Mouse (Mus musculus) thymus, postnatal 10 days (tissue): Measurements from ENCODE around the gene Kbtbd12.

ENCODE experiments used
- DNase-seq, 2 experiments: peaks; one replicate each; pipeline ENCODE4 v3.0.0; 2021; ENCODE audit warnings: low spot score in 2 of 2

Kbtbd12 gene

DNA sequence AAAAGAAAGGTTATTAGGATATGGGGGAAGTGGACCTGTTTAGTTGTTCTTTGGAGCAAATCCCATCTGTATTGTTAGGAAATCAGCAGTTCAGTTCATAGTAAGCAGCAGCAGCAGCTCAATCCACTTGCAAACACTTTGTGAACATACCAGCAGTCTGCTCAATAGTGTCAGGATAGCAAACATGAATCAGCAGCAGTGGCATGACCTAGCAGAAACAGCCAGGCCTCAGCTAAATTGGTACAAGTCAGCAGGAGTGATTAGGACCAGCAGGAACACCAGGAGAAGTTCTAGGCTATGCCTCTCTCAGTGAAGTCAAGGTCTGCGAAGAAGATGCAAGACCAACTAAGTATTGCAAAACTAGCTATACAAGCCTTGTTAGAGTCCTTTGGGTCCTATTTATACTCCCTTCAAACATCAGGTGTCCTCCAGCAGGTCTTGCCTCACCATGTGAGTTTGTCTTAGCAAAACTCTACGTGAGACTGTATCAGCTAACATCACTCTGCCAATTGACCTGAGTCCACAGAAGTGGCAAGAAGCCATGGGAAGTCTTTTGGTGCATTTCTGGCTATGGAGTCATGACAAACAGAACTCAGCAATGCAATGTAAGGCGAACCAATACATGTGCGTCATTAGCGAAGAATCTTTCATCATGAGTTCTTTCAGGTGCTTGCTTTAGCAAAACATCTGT, at the start of gene Kbtbd12:
Gene Kbtbd12 (minus strand): TSS at position 340 of the 691 bp plus-strand sequence.
- DNase-seq = no peak

DNA sequence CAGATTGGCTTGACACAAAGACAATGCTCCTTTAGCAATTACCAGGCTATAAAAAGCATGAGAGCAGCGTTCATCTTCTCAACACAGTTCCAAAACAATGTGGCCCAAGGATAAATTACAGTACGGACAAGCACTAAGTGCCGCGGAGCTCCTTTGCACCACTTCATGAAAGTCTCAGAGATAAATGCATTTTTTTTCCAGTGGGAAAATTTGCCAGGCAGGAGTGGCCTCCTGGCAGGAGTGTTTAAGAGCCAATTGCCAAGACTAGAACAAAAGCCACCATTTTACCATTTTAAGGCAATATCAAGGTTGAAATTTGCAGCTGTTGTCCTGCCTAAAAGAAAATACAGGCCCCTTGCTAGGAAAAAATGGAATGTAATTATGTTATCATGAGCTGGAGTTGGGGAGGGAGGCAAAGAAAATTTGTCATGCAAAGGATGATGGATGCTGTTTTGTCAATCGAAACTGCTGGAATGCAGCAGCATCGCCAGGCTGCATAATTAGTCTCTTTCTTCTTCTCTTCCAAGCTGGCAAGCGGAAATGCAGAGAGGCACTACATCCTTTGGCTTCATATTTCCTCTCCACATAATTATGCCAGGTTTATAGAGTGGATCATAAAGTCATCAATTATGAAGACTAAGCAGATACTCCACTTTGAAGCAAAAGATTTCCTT, 45.8 kb upstream of the Kbtbd12 start:
- DNase-seq = no peak

DNA sequence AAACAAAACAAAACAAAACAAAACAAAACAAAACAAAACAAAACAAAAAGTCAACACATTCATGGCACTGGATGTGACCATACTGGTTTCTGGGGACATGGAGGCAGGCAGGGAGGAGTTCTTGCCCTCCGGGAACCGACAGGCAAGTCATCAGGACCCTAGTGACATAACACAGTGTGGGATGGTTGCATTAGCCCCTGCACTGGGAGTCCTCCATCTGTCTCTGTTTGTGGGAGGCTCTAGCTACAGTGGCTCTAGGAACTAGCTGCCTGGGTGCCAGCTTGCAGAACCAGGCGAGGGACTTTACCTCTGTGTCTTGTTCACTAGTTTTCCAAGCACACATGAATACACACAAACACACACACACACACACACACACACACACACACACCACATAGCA, 43.3 kb upstream of the Kbtbd12 start:
- DNase-seq = no peak

DNA sequence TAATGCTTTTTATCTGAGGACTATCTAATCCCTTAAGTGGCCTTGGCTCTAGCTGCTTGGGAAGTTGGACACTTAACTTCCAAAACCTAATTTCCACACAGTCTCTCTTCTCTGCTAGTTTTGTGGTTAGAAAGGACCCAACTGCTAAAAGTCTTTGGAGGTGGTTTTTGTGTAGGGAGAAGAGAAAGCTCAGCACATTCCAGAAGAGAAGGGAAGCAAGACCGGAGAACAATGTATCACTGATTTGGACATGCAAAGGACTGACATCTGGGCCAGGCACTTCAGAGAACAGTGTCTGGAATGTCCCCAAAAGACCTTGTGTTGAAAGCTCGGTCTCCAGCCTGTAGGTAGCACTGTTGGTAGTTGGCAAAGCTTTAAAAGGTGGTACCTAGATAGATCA, 40.0 kb upstream of the Kbtbd12 start:
- DNase-seq = no peak

DNA sequence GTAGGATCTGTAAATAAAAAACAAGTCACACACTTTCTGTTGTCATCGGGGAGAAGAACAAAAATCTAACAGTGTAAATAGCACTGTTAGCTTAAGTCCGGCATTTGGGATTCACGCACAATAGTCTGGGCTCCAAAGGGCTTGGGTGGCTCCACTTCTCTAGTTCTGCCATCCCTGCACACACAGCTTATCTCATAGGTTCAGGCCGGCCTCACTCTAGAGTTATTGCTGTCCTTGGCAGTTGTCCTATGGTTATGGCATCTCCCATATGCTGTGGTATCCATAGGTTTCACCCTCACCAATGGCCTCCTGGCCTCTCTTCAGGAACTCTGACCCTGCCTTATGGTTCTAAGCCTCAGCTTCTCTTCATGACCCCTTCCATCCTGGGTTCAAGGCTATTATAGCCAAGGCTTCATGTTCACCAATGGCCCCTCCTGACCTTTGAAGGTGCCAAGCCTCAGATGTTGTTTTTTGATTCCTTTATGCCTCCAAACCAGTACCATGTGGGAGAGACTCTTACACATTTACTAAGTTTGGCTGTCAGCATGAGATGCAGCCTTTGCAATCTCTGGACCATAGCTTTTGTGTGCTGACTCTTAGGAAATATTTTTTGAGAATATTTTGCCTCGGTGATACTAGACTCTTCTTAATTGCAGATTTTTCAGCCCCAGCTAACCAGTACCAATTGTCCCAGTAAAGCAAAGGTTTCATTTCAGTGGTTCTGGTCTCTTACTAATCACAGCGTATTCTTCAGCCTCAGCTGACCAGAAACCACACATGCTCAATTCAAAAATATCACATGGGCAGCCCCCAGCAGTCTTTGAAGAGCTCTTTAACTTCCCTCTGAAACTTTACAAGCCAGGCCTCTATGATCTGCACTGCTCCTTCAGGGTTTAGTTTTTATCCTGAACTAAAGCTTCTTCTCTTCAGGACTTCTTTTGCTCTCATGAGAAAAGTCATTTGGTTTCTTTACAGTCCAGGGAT, 39.3 kb upstream of the Kbtbd12 start:
- DNase-seq = no peak

DNA sequence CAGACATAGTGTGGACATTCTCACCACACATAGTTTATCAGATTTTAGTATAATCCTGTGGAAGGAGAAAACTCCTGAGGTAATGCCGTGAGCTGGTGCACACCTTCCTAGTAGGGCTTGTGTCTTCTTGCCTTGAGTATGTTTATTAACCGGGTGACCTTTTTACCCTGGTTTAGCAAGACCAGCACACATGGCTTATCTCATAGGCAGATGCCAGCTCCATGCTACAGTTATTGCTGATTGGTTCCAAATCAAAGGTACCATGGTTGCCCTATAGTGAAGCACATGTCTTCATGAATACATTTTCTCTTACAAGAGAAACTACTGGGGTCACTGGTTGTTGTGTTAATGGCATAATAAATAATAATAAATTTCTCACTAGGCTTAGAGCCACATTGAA, 38.1 kb upstream of the Kbtbd12 start:
- DNase-seq = no peak

DNA sequence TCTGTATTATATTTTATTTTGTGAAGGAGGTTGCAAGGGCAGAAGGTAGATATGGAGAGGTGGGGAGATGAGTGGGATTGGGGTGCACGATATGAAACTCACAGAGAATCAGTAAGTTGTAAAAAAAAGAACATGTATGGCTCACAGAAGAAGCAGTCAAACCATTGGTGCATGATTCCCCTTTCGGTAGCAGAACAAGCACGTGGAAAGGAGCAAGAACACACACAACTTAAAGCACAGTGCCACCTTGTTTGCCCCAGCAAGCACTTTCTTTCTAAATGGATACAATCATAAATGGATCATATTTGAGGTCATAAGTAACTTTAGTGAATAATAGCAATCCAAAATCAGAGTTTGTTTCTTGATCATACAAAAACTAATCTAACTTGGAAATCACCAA, 24.5 kb upstream of the Kbtbd12 start:
- DNase-seq = no peak

DNA sequence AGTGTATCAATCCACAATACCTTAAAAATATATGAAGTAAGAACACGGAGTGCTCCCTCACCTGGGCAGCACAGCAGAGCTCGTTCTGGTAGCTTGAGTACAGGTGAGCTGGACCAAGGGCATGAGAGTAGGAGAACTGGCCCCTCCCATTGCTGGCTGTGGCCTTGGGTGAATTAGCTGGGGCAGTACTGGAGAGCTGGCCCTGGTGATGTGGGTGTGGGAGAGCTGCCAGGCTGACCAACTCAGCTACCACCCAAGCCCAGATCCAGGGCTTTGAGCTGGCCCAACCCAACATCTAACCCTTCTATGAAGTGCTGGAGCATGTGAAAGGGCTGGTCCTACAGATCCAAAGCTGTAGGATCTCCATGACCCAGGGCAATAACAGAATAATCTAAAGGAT, 23.9 kb upstream of the Kbtbd12 start:
- DNase-seq = no peak

DNA sequence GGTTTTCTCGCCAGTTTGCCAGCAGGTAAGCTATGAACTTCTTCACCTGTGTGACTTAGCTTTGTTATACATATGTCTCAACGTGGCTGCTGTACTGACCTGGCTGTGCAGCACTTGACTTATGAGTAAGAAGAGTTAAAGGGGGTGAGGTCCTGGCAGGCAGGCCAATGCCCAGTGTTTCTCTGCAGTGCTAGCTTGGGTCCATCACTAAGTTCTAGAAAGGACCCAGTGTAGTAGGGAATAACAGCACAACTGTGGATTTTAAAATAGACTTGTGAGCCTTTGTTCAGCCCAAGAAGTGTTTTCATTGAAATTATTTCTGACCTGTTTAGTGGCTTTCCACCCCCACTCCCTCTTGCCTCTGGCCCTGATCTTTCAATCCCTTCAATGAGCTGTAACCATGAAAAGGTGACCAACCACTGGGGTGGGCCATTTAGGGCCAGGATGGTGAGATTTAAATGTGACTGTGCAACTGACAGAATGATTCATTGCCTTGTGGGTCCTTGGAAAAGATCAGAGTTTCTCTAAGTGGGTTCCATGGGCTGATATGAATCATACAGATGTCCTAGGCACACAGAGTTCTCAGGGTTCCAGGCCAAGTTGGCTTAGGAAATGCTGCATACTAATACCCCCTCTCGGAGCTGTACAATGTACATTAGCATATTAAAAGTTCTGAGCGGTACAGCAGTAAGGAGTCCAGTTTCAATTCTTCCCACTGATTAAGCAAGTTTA, 10.0 kb upstream of the Kbtbd12 start:
- no peak for DNase-seq

DNA sequence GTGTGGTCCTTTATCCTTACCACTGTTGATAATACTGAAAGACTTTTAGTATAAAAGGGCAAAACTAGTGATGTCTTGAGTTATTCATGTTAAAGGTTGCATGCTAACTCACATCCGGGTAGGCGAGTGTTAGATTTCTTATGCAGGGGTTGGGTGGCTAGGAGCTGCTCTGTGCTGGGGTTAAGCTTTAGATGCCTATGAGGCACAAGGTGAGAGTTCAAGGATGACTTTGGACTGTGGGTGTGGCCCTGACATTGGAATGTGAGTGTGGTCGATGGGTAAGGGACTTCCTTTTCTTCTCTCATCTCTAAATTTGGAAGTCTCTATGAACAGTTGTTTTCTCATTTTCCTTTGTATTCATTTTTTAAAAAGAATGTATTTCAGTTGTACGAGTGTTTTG, 7.0 kb upstream of the Kbtbd12 start:
- no peak for DNase-seq

DNA sequence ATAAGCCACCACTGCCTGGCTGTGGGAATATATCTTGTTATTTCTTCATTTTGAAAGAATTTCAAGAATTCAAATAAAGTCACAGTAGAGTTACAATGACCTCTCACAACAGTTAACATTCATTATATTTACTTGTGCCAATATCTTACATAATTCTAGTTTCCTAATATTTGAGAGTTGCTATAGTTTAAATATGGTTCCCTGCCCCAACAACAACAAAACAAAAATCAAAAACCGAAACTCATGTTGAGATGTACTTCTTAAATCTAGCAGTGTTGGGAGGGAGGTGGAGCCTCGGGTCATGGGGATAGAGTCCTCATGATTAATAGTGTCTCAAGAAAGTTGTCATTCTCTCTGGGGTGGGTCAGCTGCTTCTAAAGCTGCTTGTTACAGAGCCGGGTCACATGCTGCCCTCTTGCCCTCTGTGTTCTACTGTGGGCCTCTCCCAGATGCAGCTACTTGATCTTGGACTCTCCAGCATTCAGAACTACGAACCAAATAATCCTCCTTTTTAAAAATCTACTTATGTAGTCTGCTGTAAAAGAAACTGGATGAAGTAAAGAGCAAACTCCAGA, 3.7 kb upstream of the Kbtbd12 start:
- no peak for DNase-seq

DNA sequence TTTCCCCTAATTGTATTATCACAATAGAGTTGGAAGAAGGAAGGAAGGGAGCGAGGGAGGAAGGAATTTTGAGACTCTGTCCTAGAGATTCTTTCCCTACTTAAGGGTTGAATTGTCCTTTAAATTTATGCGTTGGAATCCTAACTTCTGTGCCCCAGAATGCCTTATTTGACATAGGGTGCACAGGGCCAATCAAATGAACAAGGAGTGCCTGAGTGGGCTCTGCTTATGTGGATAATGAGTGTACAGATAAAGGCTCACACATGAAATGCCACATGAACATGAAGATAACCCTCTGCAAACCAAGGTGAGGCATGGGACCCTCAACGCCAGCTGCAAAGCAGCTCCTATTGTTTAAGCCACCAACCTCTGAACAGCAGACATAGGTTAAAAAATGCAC, 2.6 kb upstream of the Kbtbd12 start:
- DNase-seq = no peak

DNA sequence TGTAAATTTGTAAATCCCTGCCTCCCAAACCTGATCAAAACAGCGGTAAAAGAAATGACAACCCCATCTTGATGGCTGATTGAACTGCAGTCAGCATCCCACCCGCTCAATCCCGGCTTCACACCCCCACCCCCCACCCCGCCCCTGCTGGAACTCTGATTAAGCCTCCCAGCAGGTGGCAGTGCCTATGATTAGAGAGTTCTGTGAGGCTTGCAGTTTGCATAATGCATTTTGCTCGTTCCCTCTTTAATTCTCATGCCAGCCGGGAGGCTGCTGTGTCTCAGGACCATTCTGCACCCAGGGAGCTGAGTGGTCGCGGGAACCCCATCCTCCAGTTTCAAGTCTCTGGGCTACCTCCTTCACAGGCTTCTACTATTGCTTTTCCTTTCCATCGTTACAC, 2.2 kb upstream of the Kbtbd12 start:
- DNase-seq = no peak

DNA sequence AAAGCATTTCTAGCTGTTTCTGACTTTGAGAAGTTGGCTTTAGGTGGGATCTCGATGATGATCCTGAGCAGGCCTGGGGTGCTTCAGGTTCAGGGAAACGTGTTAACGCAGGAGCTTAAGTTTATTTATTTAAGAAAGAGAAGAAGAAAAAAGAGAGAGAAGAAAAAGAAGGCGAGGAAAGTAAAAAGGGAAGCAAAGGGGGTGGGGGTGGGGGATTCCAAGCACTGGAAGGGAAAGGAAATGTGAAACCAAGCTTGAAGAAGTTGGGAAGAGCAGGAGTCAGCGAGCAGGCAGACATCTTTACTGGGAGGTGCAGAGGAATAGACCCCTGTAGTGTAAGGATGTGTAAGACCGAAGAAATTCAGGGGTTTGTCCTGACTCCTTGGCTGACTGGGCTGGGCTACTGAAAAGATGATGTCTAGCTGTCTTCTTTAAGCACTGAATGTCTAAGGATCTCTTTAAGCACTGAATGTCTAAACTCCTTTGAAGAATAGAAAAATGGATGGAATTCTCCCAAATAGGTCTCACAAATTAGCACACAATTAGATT, 1.7 kb upstream of the Kbtbd12 start:
- no peak for DNase-seq

DNA sequence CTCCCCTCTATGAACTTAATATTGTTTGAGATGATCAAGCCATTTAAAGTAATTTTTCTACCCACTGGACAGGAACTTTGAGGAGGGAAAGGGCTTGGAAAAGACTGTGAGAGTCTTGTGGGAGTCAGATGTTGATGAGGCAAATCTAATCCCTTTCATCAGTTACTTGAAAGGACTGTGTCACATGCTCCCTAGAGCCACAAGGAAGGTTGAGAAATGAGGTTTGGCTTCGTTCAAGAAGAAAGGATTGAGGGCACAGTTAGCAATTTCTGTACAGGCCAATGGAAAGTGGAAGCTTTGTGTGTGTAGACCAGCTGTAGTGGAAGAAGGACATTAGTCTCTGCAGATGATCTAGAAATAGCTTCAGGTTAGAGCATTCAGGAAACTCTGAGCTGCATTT, 1.2 kb upstream of the Kbtbd12 start:
- DNase-seq = no peak

DNA sequence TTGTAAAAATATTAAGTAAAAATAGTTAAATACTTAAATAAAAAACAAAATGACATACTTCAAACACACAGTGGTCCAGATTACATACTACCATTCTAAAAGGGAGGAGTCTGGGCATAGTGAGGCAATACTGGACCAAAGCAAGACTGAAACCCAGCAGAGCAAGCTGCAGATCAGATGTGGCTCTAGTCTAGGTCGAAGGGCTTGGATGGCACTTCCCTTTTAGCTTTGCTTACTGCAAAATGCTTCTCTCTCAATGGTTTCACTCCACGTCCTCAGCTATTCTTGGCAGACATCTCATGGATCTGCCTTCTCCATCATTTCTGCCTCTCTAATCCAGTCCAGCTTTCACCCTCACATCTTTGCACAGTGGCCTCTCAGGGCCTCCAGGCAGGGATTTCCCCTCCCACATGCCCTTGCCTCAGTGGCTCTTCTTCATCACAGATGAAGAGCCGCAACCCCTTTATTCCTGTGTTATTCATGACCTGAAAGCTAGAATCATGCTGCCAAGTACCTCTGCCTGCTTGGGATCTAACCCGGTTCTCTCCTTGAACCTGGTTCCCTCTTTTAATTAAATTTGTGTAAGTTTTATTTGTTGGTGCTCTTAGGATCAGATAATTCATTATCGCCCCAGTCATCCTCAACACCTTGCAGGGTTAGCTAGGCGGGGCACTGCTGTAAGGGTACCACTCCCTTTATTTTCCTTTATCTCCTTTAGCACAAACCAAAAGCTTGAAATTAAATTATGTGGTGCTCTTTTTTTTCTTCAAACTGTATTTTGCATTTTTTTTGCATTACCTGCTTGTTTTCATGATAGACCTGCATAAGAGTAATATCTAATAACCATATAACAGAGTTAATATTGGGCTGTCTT, 1.6 kb downstream of the Kbtbd12 start:
- DNase-seq = no peak

DNA sequence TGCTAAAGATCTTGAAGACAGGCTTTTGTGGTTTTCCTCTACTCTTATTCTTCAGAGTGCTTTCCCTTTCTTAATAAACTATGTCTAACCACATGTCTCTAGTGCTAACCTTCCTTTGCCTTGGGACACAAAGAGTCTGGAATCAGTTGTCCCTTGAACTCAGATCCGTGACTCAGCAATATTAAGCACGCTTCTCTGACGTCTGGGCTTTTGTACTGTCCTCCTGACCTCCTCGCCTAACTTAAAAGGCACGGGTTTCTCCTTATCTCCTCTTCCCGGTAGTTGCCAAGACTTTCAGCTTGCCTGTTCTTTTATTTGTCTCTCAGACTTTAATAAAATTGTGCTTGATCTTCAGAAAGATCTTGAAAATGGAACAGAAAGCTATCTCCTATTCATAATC, 6.5 kb downstream of the Kbtbd12 start:
- no peak for DNase-seq

DNA sequence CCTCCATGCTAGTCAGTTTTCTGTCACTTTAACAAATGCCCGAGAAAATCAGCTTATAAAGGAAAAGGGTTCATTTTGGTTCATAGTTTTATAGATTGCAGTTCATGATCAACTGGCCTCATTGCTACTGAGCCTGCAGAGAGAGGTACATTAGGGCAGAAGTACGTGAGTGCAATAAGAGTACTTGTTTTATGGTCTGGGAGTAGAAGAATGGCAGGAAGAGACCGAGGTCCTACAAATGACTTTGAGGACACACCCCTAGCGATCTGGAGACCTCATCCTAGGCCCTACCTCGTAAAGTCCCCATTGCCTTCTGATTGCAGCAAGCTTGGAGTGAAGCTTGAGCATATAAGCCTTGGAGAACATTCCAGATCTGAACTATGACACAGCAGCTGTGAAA, 7.2 kb downstream of the Kbtbd12 start:
- DNase-seq = no peak

DNA sequence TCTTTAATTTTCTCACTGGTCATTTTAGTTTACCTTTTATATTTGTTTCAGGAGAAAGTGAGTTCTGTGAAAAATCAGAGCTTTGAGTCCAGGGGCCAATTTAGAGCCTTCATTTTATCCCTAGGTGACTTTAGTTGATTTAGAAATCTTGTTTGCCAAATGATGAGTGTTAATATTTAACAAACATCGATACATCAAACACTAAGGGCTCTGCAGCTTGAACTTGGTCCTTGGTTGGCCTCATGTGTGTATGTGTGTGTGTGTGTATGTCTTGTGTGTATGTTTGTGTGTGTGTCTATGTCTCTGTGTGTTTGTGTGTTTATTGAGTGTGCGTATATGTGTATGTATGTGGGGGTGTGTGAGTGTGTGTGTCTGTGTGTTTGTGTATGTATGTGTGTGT, 7.9 kb downstream of the Kbtbd12 start:
- no peak for DNase-seq

DNA sequence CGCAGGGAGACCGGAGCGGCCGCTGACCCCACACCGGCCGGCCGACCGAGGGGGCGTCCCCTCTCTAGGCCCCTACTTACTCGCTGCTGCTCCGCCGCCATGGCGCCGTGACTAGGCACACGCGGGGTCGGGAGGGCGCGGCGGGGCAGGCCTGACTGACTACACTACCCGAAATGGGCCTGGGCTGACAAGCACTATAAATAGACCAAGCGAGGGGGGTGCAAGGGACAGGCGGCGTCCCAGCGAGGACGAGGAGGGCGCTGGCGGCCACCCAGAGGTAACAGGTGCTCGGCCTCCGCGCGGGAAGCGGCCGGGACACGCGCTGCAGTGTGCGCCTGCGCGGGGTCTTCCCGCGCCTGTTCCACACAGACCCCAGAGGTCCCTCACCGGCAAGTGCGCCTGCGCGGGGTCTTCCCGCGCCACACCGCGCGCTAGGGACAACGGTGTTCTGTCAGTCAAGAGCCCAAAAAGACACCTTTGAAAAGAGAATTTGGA, 10.4 kb downstream of the Kbtbd12 start:
- peak; percentile 52 to 64 for DNase-seq
